Mouse (Mus musculus) heart, embryonic 16.5 days (tissue): Measurements from ENCODE around the gene Runx1. TPM values are rescaled to one million over a fixed set of nuclear protein-coding genes. Genes with fewer than 3 reads are reported as not detected.

ENCODE experiments used
- ATAC-seq: fragments of 200-750 bp; cut with Nextera tagmentation; replicated peaks from 2 replicates; pipeline ENCODE4 v1.8.0; 2017; ENCODE audit warnings: moderate number of reproducible peaks; ENCODE audit not compliant: insufficient read depth, low FRiP score; ENCODE audit errors: extremely low read depth
- H3K27ac ChIP-seq: fragments of 300-500 bp; sonication (generic); 2 replicates; pipeline ENCODE4 v1.5.1; 2014; ENCODE audit warnings: mild to moderate bottlenecking, low read length, control low read depth, moderate library complexity
- H3K27me3 ChIP-seq: fragments of 300-500 bp; sonication (generic); 2 replicates; pipeline ENCODE4 v1.6.1; 2014; ENCODE audit warnings: low read length, mixed read lengths; ENCODE audit not compliant: control insufficient read depth, insufficient read depth
- H3K36me3 ChIP-seq: fragments of 300-500 bp; sonication (generic); 2 replicates; pipeline ENCODE4 v1.6.1; 2014; ENCODE audit not compliant: control insufficient read depth, insufficient read depth
- H3K4me1 ChIP-seq: fragments of 300-500 bp; sonication (generic); 2 replicates; pipeline ENCODE4 v1.6.1; 2014; ENCODE audit warnings: low read length, mixed read lengths; ENCODE audit not compliant: control insufficient read depth, insufficient read depth
- H3K4me2 ChIP-seq: fragments of 300-500 bp; sonication (generic); 2 replicates; pipeline ENCODE4 v1.6.1; 2014; ENCODE audit warnings: low read depth, mild to moderate bottlenecking, control low read depth, low read length
- H3K4me3 ChIP-seq: fragments of 300-500 bp; sonication (generic); 2 replicates; pipeline ENCODE4 v1.5.1; 2014; ENCODE audit warnings: mild to moderate bottlenecking, control low read depth, low read length
- H3K9ac ChIP-seq: fragments of 300-500 bp; sonication (generic); 2 replicates; pipeline ENCODE4 v1.6.1; 2014; ENCODE audit warnings: low read length, control low read depth
- H3K9me3 ChIP-seq: fragments of 300-500 bp; sonication (generic); replicated peaks from 2 replicates; pipeline ENCODE4 v1.6.1; 2016; ENCODE audit warnings: low read length; ENCODE audit not compliant: control insufficient read depth
- WGBS: fragments of 180-500 bp; shearing (Covaris S2); extraction: QIAGEN DNeasy Blood & Tissue Kit; methylation state at CpG from one replicate; pipeline ENCODE4 v1.1.7; 2014; 5-methylcytosine and 5-hydroxymethylcytosine counted together
- polyA plus RNA-seq: library from polyadenylated mRNA; unstranded; fragments of >200 nt; fragmentation: Nextera tagmentation; extraction: Ambion mirVana; gene quantifications from 2 replicates; pipeline ENCODE4 v1.2.1, GENCODE M21; 2015

Runx1 gene
- polyA plus RNA-seq, 1 experiment from 2014 or later, result 11.0 TPM

GRCm38 (mm10) chr16:92565708-92566107 lies 260.2 kb downstream of the Runx1 start:
- ATAC-seq, result peak; percentile 52; the same call in 1 of the 2 replicates
- 2% methylated on average over 6 of the region's 6 CpGs for WGBS
- Histone ChIP-seq H3K4me1 (peaks cover 6% of the 10 kb centered on the region; the same call in 1 of the 2 replicates), H3K27me3 (peaks cover 26% of the 10 kb centered on the region), H3K9ac (no peak overlapping the region), H3K9me3 (no peaks in the 10 kb centered on the region), H3K4me3 (no peak overlapping the region), H3K36me3 (no peaks in the 10 kb centered on the region), H3K4me2 (peak overlapping the region; percentile 38), H3K27ac (no peak overlapping the region)

- peaks cover 5% of the 10 kb centered on the region; the same call in 1 of the 2 replicates for H3K4me1 ChIP-seq
- peak overlapping the region; percentile 38 for H3K4me2 ChIP-seq
- 51% methylated on average over 11 of the region's 11 CpGs for WGBS
- H3K9ac ChIP-seq, result no peak overlapping the region
- H3K4me3 ChIP-seq, result no peak overlapping the region
- ATAC-seq, result no peak
- peaks cover 26% of the 10 kb centered on the region for H3K27me3 ChIP-seq
- no peak overlapping the region for H3K27ac ChIP-seq
- no peaks in the 10 kb centered on the region for H3K36me3 ChIP-seq
- H3K9me3 ChIP-seq, result no peaks in the 10 kb centered on the region
Measured at GRCm38 (mm10) chr16:92565291-92565690, 260.7 kb downstream of the Runx1 start.

GRCm38 (mm10) chr16:92555051-92555450 lies 270.9 kb downstream of the Runx1 start:
- no peak overlapping the region for H3K4me3 ChIP-seq
- ATAC-seq, result no peak
- H3K27ac ChIP-seq, result no peak overlapping the region
- no peaks in the 10 kb centered on the region for H3K36me3 ChIP-seq
- H3K9me3 ChIP-seq, result no peaks in the 10 kb centered on the region
- H3K9ac ChIP-seq, result no peak overlapping the region
- no peaks in the 10 kb centered on the region for H3K27me3 ChIP-seq
- 47% methylated on average over 1 of the region's 1 CpGs for WGBS
- H3K4me1 ChIP-seq, result no peaks in the 10 kb centered on the region
- H3K4me2 ChIP-seq, result no peak overlapping the region

- no peak overlapping the region for H3K9ac ChIP-seq
- no peak for ATAC-seq
- H3K4me1 ChIP-seq, result no peaks in the 10 kb centered on the region
- H3K27me3 ChIP-seq, result no peaks in the 10 kb centered on the region
- 5% methylated on average over 11 of the region's 11 CpGs for WGBS
- no peaks in the 10 kb centered on the region for H3K9me3 ChIP-seq
- H3K4me3 ChIP-seq, result no peak overlapping the region
- no peaks in the 10 kb centered on the region for H3K36me3 ChIP-seq
- no peak overlapping the region for H3K27ac ChIP-seq
- H3K4me2 ChIP-seq, result no peak overlapping the region
Measured at GRCm38 (mm10) chr16:92552858-92553257, 273.1 kb downstream of the Runx1 start.

- Histone ChIP-seq H3K9ac (no peak overlapping the region), H3K4me3 (no peak overlapping the region), H3K36me3 (no peaks in the 10 kb centered on the region), H3K4me1 (no peaks in the 10 kb centered on the region), H3K27me3 (no peaks in the 10 kb centered on the region), H3K27ac (no peak overlapping the region), H3K4me2 (no peak overlapping the region), H3K9me3 (no peaks in the 10 kb centered on the region)
- WGBS, result 68% methylated on average over 9 of the region's 9 CpGs
- no peak for ATAC-seq
Measured at GRCm38 (mm10) chr16:92552106-92552382, 273.9 kb downstream of the Runx1 start.
